Mouse (Mus musculus) C2C12 (cell line): ENCODE results near the gene Ier5. TPM values are rescaled to one million over a fixed set of nuclear protein-coding genes. Genes with fewer than 3 reads are reported as not detected.
A peak's percentile ranks its signal among the peaks of the same experiment; 100 is the strongest.

Experiments
- H3K27me3 ChIP-seq: one replicate; pipeline ENCODE4 v1.6.1; 2011; ENCODE audit not compliant: control insufficient read depth, insufficient read depth, insufficient read length
- H3K36me3 ChIP-seq: one replicate; pipeline ENCODE4 v1.6.1; 2011; ENCODE audit not compliant: control insufficient read depth, insufficient read depth
- H3K4me3 ChIP-seq: one replicate; pipeline ENCODE4 v1.5.1; 2011; ENCODE audit warnings: mild to moderate bottlenecking, control low read depth; ENCODE audit not compliant: poor library complexity, insufficient read depth, severe bottlenecking
- H3K79me2 ChIP-seq: one replicate; pipeline ENCODE4 v1.6.1; 2011; ENCODE audit not compliant: control insufficient read depth, insufficient read depth
- H3K79me3 ChIP-seq: one replicate; pipeline ENCODE4 v1.6.1; 2011; ENCODE audit warnings: low read depth, control low read depth
- H3ac ChIP-seq: one replicate; pipeline ENCODE3; 2011; ENCODE audit warnings: low read depth; ENCODE audit not compliant: control insufficient read depth, insufficient read length
- CEBPB ChIP-seq: IDR thresholded peaks from one replicate; pipeline ENCODE4 v1.6.1; 2011; ENCODE audit warnings: low read depth, mild to moderate bottlenecking, control low read depth, moderate library complexity
- CTCF ChIP-seq: IDR thresholded peaks from one replicate; pipeline ENCODE4 v1.5.1; 2011; ENCODE audit not compliant: control insufficient read depth, insufficient read depth, insufficient read length
- FOSL1 ChIP-seq: IDR thresholded peaks from one replicate; pipeline ENCODE4 v1.8.0; 2011; ENCODE audit warnings: mild to moderate bottlenecking, low read length; ENCODE audit not compliant: poor library complexity, insufficient read depth, severe bottlenecking
- MAX ChIP-seq: IDR thresholded peaks from one replicate; pipeline ENCODE4 v1.6.1; 2011; ENCODE audit warnings: mild to moderate bottlenecking, control low read depth
- MYOD1 ChIP-seq: IDR thresholded peaks from one replicate; pipeline ENCODE4 v1.6.1; 2011; ENCODE audit warnings: low read depth; ENCODE audit not compliant: control insufficient read depth, insufficient read length
- MYOG ChIP-seq: IDR thresholded peaks from one replicate; pipeline ENCODE4 v1.6.1; 2011; ENCODE audit not compliant: control insufficient read depth, insufficient read length; ENCODE audit errors: extremely low read depth
- USF1 ChIP-seq: IDR thresholded peaks from one replicate; pipeline ENCODE4 v1.6.1; 2011; ENCODE audit warnings: low read depth, mild to moderate bottlenecking, control low read depth, moderate library complexity
- polyA plus RNA-seq: library from polyadenylated mRNA; unstranded; fragments of >200 nt; fragmentation: generic; extraction: Trizol; gene quantifications from one replicate; pipeline ENCODE4 v1.2.1, GENCODE M21; 2012; ENCODE audit warnings: missing spikeins

Gene Ier5
- polyA plus RNA-seq, 1 experiment: 24.4 TPM

DNA sequence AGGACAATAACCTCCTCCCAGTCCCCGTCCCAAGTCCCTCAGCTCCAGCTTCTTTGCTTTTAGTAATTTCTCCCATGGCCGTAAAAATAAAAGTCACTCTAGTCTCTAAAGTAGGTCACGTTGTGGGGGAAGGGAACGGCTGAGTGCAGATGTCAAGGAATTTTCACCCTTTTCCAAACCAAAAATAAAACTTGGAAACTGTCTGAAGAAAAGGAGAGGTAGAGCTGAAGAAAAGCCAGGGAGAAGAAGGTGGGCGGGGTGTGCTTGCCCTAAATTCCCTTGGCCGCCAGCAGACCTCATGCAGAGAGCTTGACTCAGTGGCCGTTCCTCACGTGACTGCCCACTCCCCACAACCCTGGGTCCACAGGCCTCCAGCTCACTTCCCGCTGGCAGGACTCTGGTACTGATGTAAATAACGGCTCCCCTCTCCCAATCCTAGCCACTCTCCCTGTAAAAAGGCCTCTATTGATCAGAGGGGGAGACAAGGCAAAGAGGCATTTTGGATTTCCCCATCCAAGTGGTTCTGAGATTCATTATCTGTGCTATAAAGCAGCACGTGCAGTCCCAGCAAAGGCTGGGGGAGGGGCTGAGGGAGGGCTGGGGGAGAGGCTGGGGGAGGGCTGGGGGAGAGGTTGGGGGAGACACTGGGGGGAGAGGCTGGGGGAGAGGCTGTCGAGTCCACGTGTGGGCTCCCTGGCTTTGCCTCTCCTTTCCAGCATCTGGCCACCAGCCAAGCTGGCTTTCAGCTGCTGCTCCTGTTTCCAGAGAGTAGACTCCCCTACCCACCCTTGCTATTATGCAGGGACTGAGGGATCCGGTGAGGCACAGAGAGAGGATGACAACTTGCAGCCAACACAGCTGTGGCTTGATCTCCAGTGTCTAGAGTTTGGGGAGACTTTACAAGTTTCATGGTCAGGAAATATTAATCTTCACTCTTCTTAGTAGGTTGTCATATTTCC, 7.3 kb downstream of the Ier5 start:
- H3K4me3 ChIP-seq: no peak overlapping the region
- H3K79me2 ChIP-seq: peaks cover 21% of the 10 kb centered on the region

DNA sequence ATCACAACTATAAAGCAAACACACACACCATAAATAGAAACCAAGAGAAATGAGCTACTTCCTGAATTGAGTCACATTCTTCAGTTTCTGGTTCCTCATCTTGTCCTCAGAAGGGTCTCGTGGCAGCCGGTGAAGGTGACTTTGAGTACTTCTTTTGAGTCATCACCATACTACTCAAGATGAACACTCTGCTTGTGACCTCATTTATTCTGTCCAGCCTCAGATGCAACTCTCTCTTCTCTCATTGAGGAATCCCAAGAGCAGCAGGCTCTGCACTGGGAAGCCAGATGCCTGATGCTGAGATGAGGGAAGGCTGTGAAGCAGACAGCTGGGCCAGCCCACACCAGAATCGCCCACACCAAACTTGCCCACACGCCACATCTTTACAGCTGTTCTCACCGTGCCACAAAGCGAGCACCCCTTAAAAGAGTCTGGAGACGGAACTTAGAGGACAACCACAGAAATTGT, 8.0 kb downstream of the Ier5 start:
- peaks cover 4% of the 10 kb centered on the region for H3K36me3 ChIP-seq
- peak overlapping the region; percentile 8 for H3ac ChIP-seq
- H3K27me3 ChIP-seq: no peaks in the 10 kb centered on the region
- H3K79me3 ChIP-seq: peaks cover 6% of the 10 kb centered on the region
- peaks cover 14% of the 10 kb centered on the region for H3K79me2 ChIP-seq
- no peak overlapping the region for H3K4me3 ChIP-seq
- no peak for TF ChIP-seq CEBPB

More for the DNA sequence above, 7.3 kb downstream of the Ier5 start:
- Histone ChIP-seq H3K27me3 (no peaks in the 10 kb centered on the region), H3ac (peak overlapping the region; percentile 8), H3K79me3 (peaks cover 13% of the 10 kb centered on the region), H3K36me3 (peaks cover 5% of the 10 kb centered on the region)
- TF ChIP-seq FOSL1 (no peak), USF1 (peak; percentile 96)

DNA sequence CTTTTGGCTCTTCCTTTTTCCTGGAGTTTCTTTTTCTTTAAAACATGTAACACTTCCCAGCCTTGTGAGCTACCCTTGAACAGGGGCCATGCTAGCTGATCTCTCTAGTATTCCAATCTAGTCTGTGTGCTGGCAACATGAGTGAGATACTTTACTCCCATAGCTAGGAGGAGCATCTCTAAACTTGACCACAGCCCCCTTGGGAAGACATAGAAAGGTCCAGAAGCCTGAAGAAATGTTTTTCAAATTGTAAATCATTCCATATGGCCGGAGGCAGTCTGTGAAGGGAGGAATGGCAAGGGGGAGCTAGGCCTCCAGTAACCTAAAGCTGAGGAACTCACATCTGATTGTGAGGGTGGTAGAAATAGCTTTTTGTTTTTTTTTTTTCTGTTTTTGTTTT, 8.7 kb downstream of the Ier5 start:
- Histone ChIP-seq H3ac (no peak overlapping the region), H3K36me3 (peaks cover 1% of the 10 kb centered on the region), H3K79me2 (peaks cover 7% of the 10 kb centered on the region), H3K4me3 (no peak overlapping the region), H3K79me3 (peaks cover under 1% of the 10 kb centered on the region), H3K27me3 (no peaks in the 10 kb centered on the region)
- TF ChIP-seq CTCF: no peak

DNA sequence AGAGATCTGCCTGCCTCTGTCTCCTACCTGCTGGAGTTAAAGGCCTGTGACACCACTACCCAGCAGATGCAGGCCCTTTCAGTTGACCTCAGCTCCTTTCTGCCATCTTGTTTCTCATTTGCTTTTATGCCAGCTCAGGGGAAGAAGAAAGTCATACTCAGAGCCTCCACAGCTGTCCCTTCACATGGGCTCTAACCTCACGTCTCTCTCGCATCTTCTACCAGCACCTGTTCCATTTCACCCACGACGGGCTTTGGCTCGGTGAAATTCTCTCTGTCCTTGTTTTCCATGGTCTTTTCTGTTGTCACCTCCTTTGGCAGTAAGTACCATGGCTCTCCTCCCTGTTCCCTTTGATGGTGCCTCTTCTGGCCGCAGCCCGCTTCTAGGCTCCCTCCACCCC, 9.1 kb downstream of the Ier5 start:
- H3ac ChIP-seq: no peak overlapping the region
- H3K79me2 ChIP-seq: peaks cover 3% of the 10 kb centered on the region
- TF ChIP-seq MYOD1 (no peak), MYOG (no peak), USF1 (no peak), MAX (no peak), FOSL1 (no peak), CEBPB (no peak), CTCF (no peak)
- H3K4me3 ChIP-seq: no peak overlapping the region
- H3K79me3 ChIP-seq: no peaks in the 10 kb centered on the region
- H3K27me3 ChIP-seq: no peaks in the 10 kb centered on the region
- no peaks in the 10 kb centered on the region for H3K36me3 ChIP-seq

DNA sequence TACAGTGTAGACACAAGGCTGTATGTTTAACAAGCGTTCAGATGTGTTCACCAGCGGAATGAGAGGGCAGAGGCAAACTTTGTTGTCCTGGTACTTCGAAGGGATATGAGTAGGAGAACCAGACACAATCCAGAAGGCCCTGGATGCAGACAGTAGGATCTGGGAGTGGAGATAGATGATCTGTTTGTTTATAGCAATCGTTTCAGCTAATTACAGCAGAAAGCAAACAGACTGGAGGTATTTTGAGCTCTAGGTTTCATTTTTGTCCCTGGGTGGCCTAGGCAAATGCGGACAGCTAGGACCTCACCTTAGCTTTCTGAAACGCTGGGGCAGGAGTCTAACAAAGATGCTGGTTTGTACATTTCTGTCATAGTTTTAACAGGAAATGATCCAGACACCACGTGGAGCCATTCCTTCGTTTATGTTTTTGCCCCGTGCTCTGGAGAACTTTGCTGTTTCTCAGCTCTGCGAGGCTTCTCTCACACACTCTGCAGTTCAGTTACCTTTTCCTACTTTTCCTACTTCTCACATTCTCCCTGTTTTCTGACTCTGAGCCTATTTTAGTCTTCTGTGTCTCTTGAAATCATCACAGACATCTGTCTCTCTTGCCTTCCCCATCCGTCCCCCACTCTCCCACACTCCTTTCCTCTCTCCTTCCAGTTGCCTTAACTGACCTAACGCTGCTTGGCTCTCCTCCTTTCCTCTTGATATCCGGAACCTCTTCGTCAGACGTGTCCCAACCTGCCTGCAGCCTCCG, 10.4 kb downstream of the Ier5 start:
- Histone ChIP-seq H3K4me3 (no peak overlapping the region), H3K79me2 (no peaks in the 10 kb centered on the region), H3K27me3 (no peaks in the 10 kb centered on the region), H3K36me3 (no peaks in the 10 kb centered on the region), H3K79me3 (no peaks in the 10 kb centered on the region), H3ac (no peak overlapping the region)
- no peak for TF ChIP-seq FOSL1
- no peak for TF ChIP-seq CTCF
- TF ChIP-seq USF1: peak; percentile 13
- no peak for TF ChIP-seq MAX
- no peak for TF ChIP-seq MYOD1

DNA sequence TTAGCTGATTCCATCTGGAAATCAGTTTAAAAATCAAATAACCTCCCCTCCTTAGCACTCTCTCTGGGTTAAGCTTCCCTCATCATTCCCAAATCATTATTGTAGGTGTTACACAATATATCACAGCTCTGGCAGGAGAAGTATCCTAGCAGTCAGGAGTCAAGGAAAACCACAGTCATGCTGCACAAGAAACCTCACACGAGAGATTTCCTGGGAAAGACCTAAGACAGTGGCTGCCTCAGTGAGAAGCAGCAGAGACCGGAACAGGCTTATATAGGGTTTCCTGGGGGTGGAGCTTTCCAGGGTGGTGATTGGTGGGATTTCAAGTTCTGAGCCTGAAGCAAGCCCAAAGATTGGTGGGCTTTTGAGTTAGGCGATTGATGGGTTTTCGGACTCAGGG, 11.4 kb downstream of the Ier5 start:
- no peak overlapping the region for H3K4me3 ChIP-seq
- H3K79me2 ChIP-seq: no peaks in the 10 kb centered on the region
- H3K27me3 ChIP-seq: no peaks in the 10 kb centered on the region
- no peak overlapping the region for H3ac ChIP-seq
- no peaks in the 10 kb centered on the region for H3K36me3 ChIP-seq
- no peak for TF ChIP-seq MYOD1
- TF ChIP-seq FOSL1: no peak
- no peak for TF ChIP-seq MYOG
- TF ChIP-seq CTCF: no peak
- TF ChIP-seq MAX: no peak
- TF ChIP-seq CEBPB: no peak
- no peak for TF ChIP-seq USF1
- no peaks in the 10 kb centered on the region for H3K79me3 ChIP-seq
